Mouse (Mus musculus): ENCODE results near the gene Ubtd2.
"Not testable (repeated sequence)": the region's sequence is repeated elsewhere in the genome, so short reads cannot be mapped to it uniquely, and the experiment has no call there.

The Ubtd2 gene

DNA sequence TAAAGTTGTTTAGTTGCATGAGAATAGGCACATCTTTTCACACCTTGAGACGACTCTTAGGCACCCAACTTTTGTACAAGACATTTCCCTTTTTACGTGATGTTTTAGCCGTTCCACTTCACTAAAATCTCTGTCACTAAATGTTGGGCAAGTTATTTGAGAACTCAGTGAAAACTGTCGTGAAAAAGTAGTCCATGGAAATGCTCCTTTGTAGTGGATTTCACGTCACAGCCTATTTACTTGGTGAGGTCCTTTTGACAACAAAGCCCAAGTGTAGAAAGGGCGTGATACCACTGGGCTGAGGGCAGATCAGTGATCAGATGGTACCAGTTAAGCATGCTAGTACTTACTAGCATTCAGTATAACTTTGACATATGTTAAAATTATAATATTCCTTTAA is 1.2 kb downstream of the Ubtd2 start:
- CTCF ChIA-PET = no interaction called here

GRCm38 (mm10) chr11:32464282-32464681 is 9.1 kb downstream of the Ubtd2 start:
- CTCF ChIA-PET = no interaction called here

- CTCF ChIA-PET = no interaction called here
Measured at GRCm38 (mm10) chr11:32471925-32472324, 16.8 kb downstream of the Ubtd2 start.

GRCm38 (mm10) chr11:32474725-32475124 is 19.6 kb downstream of the Ubtd2 start:
- CTCF ChIA-PET = no interaction called here

DNA sequence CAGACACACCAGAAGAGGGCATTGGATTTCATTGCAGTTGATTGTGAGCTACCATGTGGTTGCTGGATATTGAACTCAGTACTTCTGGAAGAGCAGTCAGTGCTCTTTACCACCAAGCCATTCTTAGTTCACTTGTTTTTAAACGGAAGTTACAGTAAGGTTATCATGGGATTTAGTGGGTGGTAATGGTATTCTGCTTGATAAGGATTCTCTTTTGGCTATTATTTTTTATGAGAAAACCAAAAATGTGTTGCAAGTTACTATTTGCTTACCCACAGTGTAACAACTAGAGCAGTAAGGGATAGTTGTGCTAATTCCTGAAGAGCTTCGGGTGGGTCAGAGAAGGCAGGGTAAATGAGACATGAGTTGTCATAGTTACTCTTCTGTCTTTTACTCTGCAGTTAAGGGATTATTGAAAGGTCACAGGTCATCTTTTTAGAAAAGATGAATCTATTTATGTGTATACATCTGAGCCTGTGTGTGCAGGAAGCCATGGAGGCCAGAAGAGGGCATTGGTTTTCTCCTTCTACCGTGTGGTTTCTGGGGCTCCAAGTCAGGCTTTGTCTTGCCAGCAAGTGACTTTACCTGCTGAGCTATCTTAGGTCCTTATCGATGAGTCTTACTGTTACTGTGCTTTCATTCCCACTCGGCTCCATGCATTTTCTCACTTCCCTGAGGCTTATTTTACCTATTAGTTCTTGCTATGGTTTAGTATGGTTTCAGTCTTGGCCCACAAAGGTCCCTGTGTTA is 20.5 kb downstream of the Ubtd2 start:
- CTCF ChIA-PET = interaction anchor here (1.3 kb wide), 1 partner anchor 14 kb away, joined by 4 read pairs; no protein-coding TSS in a partner anchor

DNA sequence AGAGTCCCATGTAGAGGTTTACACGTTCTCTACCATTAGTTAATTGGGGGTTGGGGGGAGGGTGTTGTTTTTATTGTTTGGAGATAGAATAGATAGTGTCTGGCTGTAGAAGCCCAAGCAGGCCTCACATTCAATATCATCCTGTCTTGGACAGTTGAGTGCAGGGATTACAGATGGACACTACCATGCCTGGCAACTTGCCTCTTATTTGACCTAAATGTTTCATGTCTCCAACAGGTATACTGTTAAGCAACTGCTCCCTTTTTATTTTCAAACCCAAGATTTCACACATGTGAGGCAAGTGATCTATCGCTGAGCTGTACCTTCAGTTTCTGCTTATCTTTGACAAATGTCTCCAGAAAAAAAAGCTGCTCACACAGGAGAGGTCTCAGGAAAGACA is 26.4 kb downstream of the Ubtd2 start:
- CTCF ChIA-PET = no interaction called here

DNA sequence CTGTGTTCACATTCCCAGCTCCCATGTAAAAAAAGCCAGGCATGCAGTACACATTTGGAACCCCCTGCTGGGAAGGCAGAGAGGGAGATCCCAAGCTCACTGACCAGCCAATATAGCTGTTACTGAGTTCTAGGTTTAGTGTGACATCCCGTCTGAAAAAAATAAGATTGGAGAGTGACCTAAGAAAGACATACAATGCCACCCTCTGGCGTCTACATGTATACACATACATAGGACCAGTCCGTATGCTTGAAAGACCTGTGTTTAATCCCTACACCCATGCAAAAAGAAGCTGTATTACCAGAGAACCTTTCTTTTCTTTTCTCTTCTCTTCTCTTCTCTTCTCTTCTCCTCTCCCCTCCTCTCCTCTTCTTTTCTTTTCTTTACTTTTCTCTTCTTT is 30.1 kb downstream of the Ubtd2 start:
- CTCF ChIA-PET = no interaction called here

GRCm38 (mm10) chr11:32486621-32487020 is 31.5 kb downstream of the Ubtd2 start:
- CTCF ChIA-PET = no interaction called here

- CTCF ChIA-PET = interaction anchor here (0.7 to 0.8 kb wide), 3 partner anchors 37 to 132 kb away, joined by 3 read pairs; no protein-coding TSS in a partner anchor
Measured at GRCm38 (mm10) chr11:32487501-32487900, 32.3 kb downstream of the Ubtd2 start.

DNA sequence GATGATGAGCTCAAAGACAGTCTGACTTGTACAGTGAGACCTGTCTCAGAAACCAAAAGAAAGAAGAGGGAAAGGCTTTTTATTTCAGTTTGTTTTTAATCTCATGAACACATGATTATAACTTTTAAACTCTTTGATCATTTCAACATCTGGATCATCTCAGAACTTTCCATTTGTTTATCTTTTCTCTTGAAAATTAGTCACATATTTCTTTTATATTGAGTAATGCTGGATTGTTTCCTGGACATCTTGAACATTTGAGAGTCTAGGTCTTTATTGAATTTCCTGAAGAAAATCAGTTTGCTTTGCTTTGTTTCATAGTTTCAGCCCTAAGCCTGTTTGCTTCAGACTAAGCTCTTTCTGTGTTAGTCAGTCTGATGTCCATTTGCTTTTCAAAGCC is 33.2 kb downstream of the Ubtd2 start:
- CTCF ChIA-PET = interaction anchor here (0.6 to 0.8 kb wide), 2 partner anchors 8 to 38 kb away, joined by 3 read pairs; no protein-coding TSS in a partner anchor

GRCm38 (mm10) chr11:32488808-32489670 is 33.9 kb downstream of the Ubtd2 start:
- CTCF ChIA-PET = interaction anchor here (0.6 to 1.1 kb wide), 3 partner anchors 8 to 39 kb away, joined by 3 to 4 read pairs (median 3); no protein-coding TSS in a partner anchor

- CTCF ChIA-PET = no interaction called here
Measured at GRCm38 (mm10) chr11:32491079-32491478, 35.9 kb downstream of the Ubtd2 start.

GRCm38 (mm10) chr11:32493312-32493711 is 38.1 kb downstream of the Ubtd2 start:
- CTCF ChIA-PET = no interaction called here

- CTCF ChIA-PET = no interaction called here
Measured at GRCm38 (mm10) chr11:32495283-32495682, 40.1 kb downstream of the Ubtd2 start.

DNA sequence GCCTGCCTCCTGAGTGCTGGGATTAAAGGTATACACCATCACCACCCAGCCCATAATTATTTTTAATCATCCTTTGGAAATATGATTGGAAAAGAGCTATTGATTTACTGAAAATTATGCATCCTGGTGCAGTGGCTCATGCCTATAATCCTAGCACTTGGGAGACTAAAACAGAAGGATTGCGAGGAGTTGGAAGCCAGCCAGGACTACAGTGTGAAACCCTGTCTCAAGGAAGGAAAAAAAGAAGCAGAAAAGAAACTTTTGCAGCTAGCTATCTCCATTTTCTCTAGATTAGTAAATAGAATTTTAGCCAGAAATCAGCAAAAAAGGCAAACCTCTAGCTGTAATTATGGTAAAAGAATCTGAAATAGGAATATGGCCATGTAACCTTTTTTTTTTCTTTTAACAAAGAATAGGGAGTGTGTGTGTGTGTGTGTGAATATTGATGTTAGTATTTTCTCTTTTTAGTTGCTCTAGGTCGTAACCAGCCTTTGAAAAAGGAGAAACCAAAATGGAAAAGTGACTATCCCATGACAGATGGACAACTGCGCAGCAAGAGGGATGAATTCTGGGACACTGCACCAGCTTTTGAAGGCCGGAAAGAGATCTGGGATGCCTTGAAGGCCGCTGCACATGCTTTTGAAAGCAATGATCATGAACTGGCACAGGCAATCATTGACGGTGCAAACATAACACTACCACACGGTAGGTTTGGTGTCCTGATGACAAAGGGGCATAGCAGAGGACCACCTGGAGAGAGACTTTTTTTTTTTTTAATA is 43.8 kb downstream of the Ubtd2 start:
- CTCF ChIA-PET = no interaction called here

- CTCF ChIA-PET = no interaction called here
Measured at GRCm38 (mm10) chr11:32499931-32500330, 44.8 kb downstream of the Ubtd2 start.

- CTCF ChIA-PET = no interaction called here
Measured at GRCm38 (mm10) chr11:32503711-32504110, 48.5 kb downstream of the Ubtd2 start.

GRCm38 (mm10) chr11:32505091-32505739 is 50.0 kb downstream of the Ubtd2 start:
- CTCF ChIA-PET = no interaction called here

- CTCF ChIA-PET = interaction anchor here (0.6 to 0.7 kb wide), 2 partner anchors 126 to 532 kb away, joined by 3 read pairs; no protein-coding TSS in a partner anchor
Measured at GRCm38 (mm10) chr11:32510930-32511329, 55.8 kb downstream of the Ubtd2 start.

DNA sequence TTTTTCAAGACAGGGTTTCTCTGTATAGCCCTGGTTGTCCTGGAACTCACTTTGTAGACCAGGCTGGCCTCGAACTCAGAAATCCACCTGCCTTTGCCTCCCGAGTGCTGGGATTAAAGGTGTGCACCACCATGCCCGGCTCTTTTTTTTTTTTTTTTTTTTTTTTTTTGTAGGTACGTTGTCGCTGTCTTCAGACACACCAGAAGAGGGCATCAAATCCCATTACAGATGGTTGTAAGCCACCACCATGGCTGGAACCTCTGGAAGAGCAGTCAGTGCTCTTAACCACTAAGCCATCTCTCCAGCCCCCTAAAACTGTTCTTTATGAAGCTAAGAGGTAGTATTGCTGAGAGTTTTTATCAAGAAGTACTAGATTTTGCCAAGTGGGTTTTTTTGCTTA is 59.7 kb downstream of the Ubtd2 start:
- CTCF ChIA-PET = not testable (repeated sequence)

DNA sequence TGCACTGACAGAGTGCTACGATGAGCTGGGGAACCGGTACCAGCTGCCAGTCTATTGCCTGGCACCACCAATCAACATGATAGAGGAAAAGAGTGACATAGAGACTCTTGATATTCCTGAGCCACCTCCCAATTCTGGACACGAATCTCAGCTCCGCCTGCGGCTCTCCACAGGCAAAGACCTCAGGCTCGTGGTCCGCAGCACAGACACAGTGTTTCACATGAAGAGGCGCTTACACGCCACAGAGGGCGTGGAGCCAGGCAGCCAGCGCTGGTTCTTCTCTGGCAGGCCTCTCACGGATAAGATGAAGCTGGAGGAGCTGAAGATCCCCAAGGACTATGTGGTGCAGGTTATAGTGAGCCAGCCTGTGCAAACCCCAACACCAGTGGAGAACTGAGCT is 60.9 kb downstream of the Ubtd2 start:
- CTCF ChIA-PET = no interaction called here

Data from spleen, embryonic (tissue).